17 mouse cellular contexts compared by ENCODE assay signal in genomic region chr4:151215179-151215578, GRCm38 (mm10).
A peak's percentile ranks its signal among the peaks of the same experiment; 100 is the strongest.
DNase-seq lines count a peak whose midpoint lies in the region; ATAC-seq and TF ChIP-seq lines count a peak whose summit lies in the region.
"Had no signal": no experiment of that assay in that cellular context is flagged by ENCODE, and none has a peak within 500 bp of the region (broad histone marks: within the 10 kb centered on the region; RNA-seq: fewer than 3 reads in every experiment).

No protein-coding gene starts in this region.

- no peak for TF ChIP-seq POLR2A in testis, adult 2 months (IDR thresholded peaks at IDR 0.05; ENCODE audit: control insufficient read depth, low read depth, low read length)

- no peak overlapping the region for H3K27ac ChIP-seq in left cerebral cortex, adult 2 months
- no peak overlapping the region for H3K27ac ChIP-seq in testis, adult 2 months (ENCODE audit: control insufficient read depth, insufficient read depth, low read depth, low read length)
- H3K27ac ChIP-seq in stomach, postnatal 0 days (replicated peaks), result no peak overlapping the region
- H3K27ac ChIP-seq in forebrain, embryonic 10.5 days, result no peak overlapping the region
- H3K27ac ChIP-seq: limb, embryonic 12.5 days; midbrain, embryonic 12.5 days; neural tube, embryonic 12.5 days had no signal

- no peak overlapping the region for H3K9ac ChIP-seq in stomach, postnatal 0 days (ENCODE audit: low read length)
- H3K9ac ChIP-seq: limb, embryonic 12.5 days; lung, embryonic 15.5 days; midbrain, embryonic 12.5 days; neural tube, embryonic 12.5 days had no signal

- DNase-seq in embryo, embryonic 9.5 days (ENCODE audit: extremely low spot score), result peak; percentile 17
- DNase-seq in embryo, embryonic 10.5 days (ENCODE audit: low spot score), result no peak
- DNase-seq in left cerebral cortex, adult 2 months (ENCODE audit: extremely low spot score in 1 of 2, low spot score in 2 of 2), result no peak
- no peak for DNase-seq in left cerebral cortex, adult 11 months (ENCODE audit: low spot score)
- DNase-seq in testis, postnatal 10 days (ENCODE audit: low spot score), result no peak
- DNase-seq in stomach, postnatal 0 days (ENCODE audit: low spot score), result no peak
- no peak for DNase-seq in forebrain, embryonic 10.5 days (ENCODE audit: extremely low spot score, low spot score)
- DNase-seq: B cell, adult 2 months; cerebellum, adult 2 months; layer of hippocampus, adult 9-11 months; retina, postnatal 1 day; thymus, adult 2 months had no signal

- H3K27me3 ChIP-seq in testis, adult 2 months (ENCODE audit: control insufficient read depth, insufficient read depth, low read length), result no peaks in the 10 kb centered on the region
- no peaks in the 10 kb centered on the region for H3K27me3 ChIP-seq in stomach, postnatal 0 days (ENCODE audit: control insufficient read depth, insufficient read depth, low read length)
- no peaks in the 10 kb centered on the region for H3K27me3 ChIP-seq in forebrain, embryonic 10.5 days (ENCODE audit: poor library complexity, severe bottlenecking)
- H3K27me3 ChIP-seq: limb, embryonic 12.5 days; lung, embryonic 15.5 days; midbrain, embryonic 12.5 days had no signal

- no peaks in the 10 kb centered on the region for H3K9me3 ChIP-seq in stomach, postnatal 0 days (ENCODE audit: control insufficient read depth, low read length)
- H3K9me3 ChIP-seq in forebrain, embryonic 10.5 days, result no peaks in the 10 kb centered on the region
- H3K9me3 ChIP-seq: limb, embryonic 12.5 days; lung, embryonic 15.5 days; midbrain, embryonic 12.5 days; neural tube, embryonic 12.5 days had no signal

- no peak overlapping the region for H3K4me3 ChIP-seq in left cerebral cortex, adult 2 months
- H3K4me3 ChIP-seq in testis, adult 2 months (ENCODE audit: control insufficient read depth, low read depth, low read length), result peak overlapping the region; percentile 19; the same call in 1 of the 2 replicates
- no peak overlapping the region for H3K4me3 ChIP-seq in stomach, postnatal 0 days (ENCODE audit: low read depth, low read length)
- no peak overlapping the region for H3K4me3 ChIP-seq in forebrain, embryonic 10.5 days
- H3K4me3 ChIP-seq: limb, embryonic 12.5 days; lung, embryonic 15.5 days; midbrain, embryonic 12.5 days; neural tube, embryonic 12.5 days had no signal

- intact Hi-C loops in left cerebral cortex, adult 2 months (cut with DNase I), result no loop called here

- no peak for TF ChIP-seq EP300 in stomach, postnatal 0 days (optimal IDR thresholded peaks at IDR 0.05)

- no peak for ATAC-seq in stomach, postnatal 0 days (ENCODE audit: low FRiP score, low TSS enrichment)

- H3K36me3 ChIP-seq in testis, adult 2 months (ENCODE audit: control insufficient read depth, insufficient read depth, low read length), result no peaks in the 10 kb centered on the region
- no peaks in the 10 kb centered on the region for H3K36me3 ChIP-seq in stomach, postnatal 0 days (ENCODE audit: control insufficient read depth, insufficient read depth, low read length)
- H3K36me3 ChIP-seq in forebrain, embryonic 10.5 days (replicated peaks), result no peaks in the 10 kb centered on the region
- H3K36me3 ChIP-seq: limb, embryonic 12.5 days; lung, embryonic 15.5 days; midbrain, embryonic 12.5 days; neural tube, embryonic 12.5 days had no signal

- peak; percentile 37 for TF ChIP-seq CTCF in left cerebral cortex, adult 2 months (IDR thresholded peaks at IDR 0.05)
- TF ChIP-seq CTCF in testis, adult 2 months (IDR thresholded peaks at IDR 0.05; ENCODE audit: control insufficient read depth, insufficient read depth, insufficient replicate concordance, low read depth, low read length), result peak; percentile 78; the same call in 1 of the 2 replicates
- TF ChIP-seq CTCF in stomach, postnatal 0 days (IDR thresholded peaks at IDR 0.05; ENCODE audit: low read depth), result peak; percentile 49

- WGBS in stomach, postnatal 0 days, result 60% methylated on average over 1 of the region's 1 CpGs
- WGBS in forebrain, embryonic 10.5 days, result 53% methylated on average over 1 of the region's 1 CpGs

- H3K4me2 ChIP-seq in stomach, postnatal 0 days (replicated peaks; ENCODE audit: low read depth), result no peak overlapping the region
- H3K4me2 ChIP-seq: limb, embryonic 12.5 days; lung, embryonic 15.5 days; midbrain, embryonic 12.5 days; neural tube, embryonic 12.5 days had no signal

- peaks cover 8% of the 10 kb centered on the region for H3K4me1 ChIP-seq in testis, adult 2 months (ENCODE audit: control insufficient read depth, insufficient read depth, low read length)
- H3K4me1 ChIP-seq in stomach, postnatal 0 days (replicated peaks; ENCODE audit: control insufficient read depth, insufficient read depth), result no peaks in the 10 kb centered on the region
- H3K4me1 ChIP-seq in forebrain, embryonic 10.5 days, result peaks cover 13% of the 10 kb centered on the region
- H3K4me1 ChIP-seq: limb, embryonic 12.5 days had no signal
